Mouse (Mus musculus): ENCODE data around the gene B230118H07Rik.

- TF ChIP-seq CTCF (IDR thresholded peaks at IDR 0.05; ENCODE audit: extremely low read depth, insufficient read depth, low read length) (no peak), POLR2A (IDR thresholded peaks at IDR 0.05; ENCODE audit: extremely low read depth, insufficient read depth, low read length) (no peak)
Observed at GRCm38 (mm10) chr2:101690252-101690827, 41.0 kb upstream of the B230118H07Rik start.
